Mouse (Mus musculus) ES-E14 (cell line): ENCODE measurements at regions not wholly inside any gene's neighbourhood (a gene's known extent, or its start where the extent isn't known, plus 50 kb on each side); places are given as distances from the start of the nearest gene placed in this dataset.
"Not testable (repeated sequence)": the region's sequence is repeated elsewhere in the genome, so short reads cannot be mapped to it uniquely, and the experiment has no call there.

Experiments
- MAFK ChIP-seq: IDR thresholded peaks from 2 replicates; pipeline ENCODE4 v1.6.1; 2014; ENCODE audit warnings: mild to moderate bottlenecking, low read depth, low read length, inconsistent platforms; ENCODE audit not compliant: insufficient read depth
- ZC3H11A ChIP-seq: IDR thresholded peaks from 2 replicates; pipeline ENCODE4 v1.6.1; 2012; ENCODE audit warnings: low read depth, mild to moderate bottlenecking, inconsistent platforms, low read length, borderline replicate concordance
- ZNF384 ChIP-seq: IDR thresholded peaks from 2 replicates; pipeline ENCODE4 v1.6.1; 2012; ENCODE audit warnings: low read depth, low read length, inconsistent platforms

GRCm38 (mm10) chr12:18133170-18133569, 381.1 kb upstream of the 5730507C01Rik start:
- not testable (repeated sequence) for TF ChIP-seq ZNF384, ZC3H11A, MAFK
